Comparison of ENCODE assay signal across 8 mouse cellular contexts in the genomic region with DNA sequence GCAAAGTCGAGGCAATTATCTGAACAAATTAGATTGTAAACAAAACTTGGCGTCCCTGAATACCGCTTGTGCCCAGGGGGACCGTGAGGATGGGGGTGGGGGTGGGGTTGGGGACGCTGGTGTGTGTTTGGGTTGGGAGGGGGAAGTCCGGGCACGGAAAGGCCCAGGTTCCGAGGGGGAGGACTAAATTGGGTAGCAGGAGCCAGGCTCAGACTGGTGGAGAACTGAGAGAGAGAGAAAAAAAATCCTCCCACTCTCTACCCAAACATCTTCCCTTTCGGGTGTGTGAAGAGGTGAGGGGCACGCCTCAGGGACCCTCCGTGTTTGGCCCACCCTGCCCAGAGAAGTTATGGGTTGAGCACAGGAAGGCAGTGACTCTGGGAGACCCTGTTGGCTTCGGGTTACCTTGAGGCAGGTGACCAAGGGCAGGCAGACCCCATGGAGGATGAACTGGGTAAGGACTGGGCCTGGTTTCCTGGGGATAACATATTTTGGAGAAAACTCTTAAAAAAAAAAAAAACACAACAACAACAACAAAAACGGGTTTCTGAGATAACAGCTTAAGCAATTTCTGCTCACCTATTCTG. TPM values are rescaled to one million over a fixed set of nuclear protein-coding genes. Genes with fewer than 3 reads are reported as not detected.
DNase-seq lines count a peak whose midpoint lies in the region; ATAC-seq and TF ChIP-seq lines count a peak whose summit lies in the region.

No protein-coding gene starts in this region.

- peak overlapping the region; percentile 40; the same call in 1 of the 2 replicates for H3K27ac ChIP-seq in forebrain, postnatal 0 days (ENCODE audit: low read depth, low read length)
- peak overlapping the region; percentile 91 for H3K27ac ChIP-seq in liver, postnatal 0 days (ENCODE audit: low read depth)

- H3K9me3 ChIP-seq in erythroblast, embryonic 14.5 days (ENCODE audit: control insufficient read depth, low read length): peaks cover 6% of the 10 kb centered on the region; the same call in 1 of the 2 replicates
- H3K9me3 ChIP-seq in forebrain, postnatal 0 days (ENCODE audit: low read length): no peaks in the 10 kb centered on the region
- H3K9me3 ChIP-seq in liver, postnatal 0 days (ENCODE audit: low read length): no peaks in the 10 kb centered on the region

- peak overlapping the region; percentile 62; the same call in 1 of the 2 replicates for H3K9ac ChIP-seq in forebrain, postnatal 0 days
- H3K9ac ChIP-seq in liver, postnatal 0 days (replicated peaks): peak overlapping the region; percentile 88

- peak overlapping the region; percentile 95 for H3K4me2 ChIP-seq in forebrain, postnatal 0 days (ENCODE audit: low read depth)
- peak overlapping the region; percentile 97 for H3K4me2 ChIP-seq in liver, postnatal 0 days (ENCODE audit: low read depth, low read length)

- no peak for ATAC-seq in erythroblast, adult 5-6 weeks (replicated peaks; ENCODE audit: low FRiP score, poor library complexity, severe bottlenecking)
- no peak for ATAC-seq in forebrain, postnatal 0 days
- no peak for ATAC-seq in liver, postnatal 0 days

- peak; percentile 64 for DNase-seq in A20 (ENCODE audit: low read depth, low spot score)
- DNase-seq in forebrain, postnatal 0 days: no peak
- no peak for DNase-seq in liver, postnatal 0 days
- DNase-seq in adrenal gland, adult 2 months: no peak
- no peak for DNase-seq in testis, postnatal 14 days (ENCODE audit: low spot score)
- DNase-seq in embryo, embryonic 10 days (ENCODE audit: low spot score): no peak

- WGBS in forebrain, postnatal 0 days: 3% methylated on average over 13 of the region's 13 CpGs
- WGBS in liver, postnatal 0 days (ENCODE audit: insufficient replicate concordance): 5% methylated on average over 13 of the region's 13 CpGs

- TF ChIP-seq EP300 in liver, postnatal 0 days (IDR thresholded peaks at IDR 0.05; ENCODE audit: low read depth): no peak

- H3K27me3 ChIP-seq in erythroblast, embryonic 14.5 days (ENCODE audit: control insufficient read depth): peaks cover 42% of the 10 kb centered on the region
- H3K27me3 ChIP-seq in forebrain, postnatal 0 days (ENCODE audit: insufficient read depth, low read length): no peaks in the 10 kb centered on the region
- H3K27me3 ChIP-seq in liver, postnatal 0 days (ENCODE audit: insufficient read depth, low read length): peaks cover 16% of the 10 kb centered on the region

- TF ChIP-seq CTCF in forebrain, postnatal 0 days (IDR thresholded peaks at IDR 0.05; ENCODE audit: low read depth): no peak
- no peak for TF ChIP-seq CTCF in liver, postnatal 0 days (IDR thresholded peaks at IDR 0.05; ENCODE audit: low read depth)

- H3K36me3 ChIP-seq in erythroblast, embryonic 14.5 days (ENCODE audit: control insufficient read depth): peaks cover 4% of the 10 kb centered on the region
- H3K36me3 ChIP-seq in forebrain, postnatal 0 days (ENCODE audit: insufficient read depth): no peaks in the 10 kb centered on the region
- no peaks in the 10 kb centered on the region for H3K36me3 ChIP-seq in liver, postnatal 0 days (replicated peaks; ENCODE audit: insufficient read depth, low read length)

- H3K4me3 ChIP-seq in erythroblast, embryonic 14.5 days (replicated peaks): peak overlapping the region; percentile 84
- peak overlapping the region; percentile 60 for H3K4me3 ChIP-seq in forebrain, postnatal 0 days (ENCODE audit: low read depth, low read length)
- peak overlapping the region; percentile 90 for H3K4me3 ChIP-seq in liver, postnatal 0 days (ENCODE audit: low read depth, low read length)

- H3K4me1 ChIP-seq in erythroblast, embryonic 14.5 days (ENCODE audit: control insufficient read depth): peaks cover 40% of the 10 kb centered on the region
- H3K4me1 ChIP-seq in forebrain, postnatal 0 days (ENCODE audit: insufficient read depth): no peaks in the 10 kb centered on the region
- H3K4me1 ChIP-seq in liver, postnatal 0 days (ENCODE audit: insufficient read depth): peaks cover 16% of the 10 kb centered on the region; the same call in 1 of the 2 replicates

RNA-seq across cellular contexts. Expression of gene Foxp4, which starts 1.0 kb away (rescaled TPM):
- polyA plus RNA-seq in erythroblast, embryonic 14.5 days (2012): 10.1 and 10.6 TPM in 2 replicates
- 1.2 and 4.0 TPM in 2 replicates for total RNA-seq in erythroblast, adult 5-6 weeks (2015; ENCODE audit: low replicate concordance)
- 0.51 and 0.70 TPM in 2 replicates for total RNA-seq in erythroblast, adult 5-6 weeks (2017; ENCODE audit: low replicate concordance)
- 108 and 109 TPM in 2 replicates for total RNA-seq in forebrain, postnatal 0 days (2014; rRNA removed)
- polyA plus RNA-seq in forebrain, postnatal 0 days (2015; fragmentation: Nextera tagmentation; extraction: Ambion mirVana): 45.7 and 56.4 TPM in 2 replicates
- 5.9 and 6.2 TPM in 2 replicates for polyA plus RNA-seq in liver, postnatal 0 days (2015; fragmentation: Nextera tagmentation; extraction: Ambion mirVana)
- 10 to 100 TPM; 21.8 to 25.3 TPM for total RNA-seq in adrenal gland, adult 2 months (2021)
- polyA plus RNA-seq in adrenal gland, adult 2 months (2012; rRNA removed): 61.2 and 76.5 TPM in 2 replicates
